ENCODE assay signal across 31 mouse cellular contexts in genomic region chrX:72009930-72010329, GRCm38 (mm10). TPM values are rescaled to one million over a fixed set of nuclear protein-coding genes. Genes with fewer than 3 reads are reported as not detected.
DNase-seq lines count a peak whose midpoint lies in the region; ATAC-seq and TF ChIP-seq lines count a peak whose summit lies in the region.
"Had no signal": no experiment of that assay in that cellular context is flagged by ENCODE, and none has a peak within 500 bp of the region (broad histone marks: within the 10 kb centered on the region; RNA-seq: fewer than 3 reads in every experiment).

No protein-coding gene starts in this region.

- H3K36me3 ChIP-seq in lung, embryonic 15.5 days, result no peaks in the 10 kb centered on the region
- H3K36me3 ChIP-seq: embryonic facial prominence, embryonic 10.5 days; embryonic facial prominence, embryonic 13.5 days; forebrain, embryonic 12.5 days; forebrain, embryonic 15.5 days; heart, embryonic 12.5 days; heart, embryonic 15.5 days; hindbrain, embryonic 10.5 days; hindbrain, embryonic 13.5 days had no signal

- H3K9ac ChIP-seq in lung, embryonic 15.5 days, result no peak overlapping the region
- H3K9ac ChIP-seq: embryonic facial prominence, embryonic 13.5 days; forebrain, embryonic 12.5 days; forebrain, embryonic 15.5 days; heart, embryonic 12.5 days; heart, embryonic 15.5 days; hindbrain, embryonic 13.5 days had no signal

- H3K4me3 ChIP-seq in lung, adult 2 months (replicated peaks; ENCODE audit: extremely low read depth, low read depth, low read length), result no peak overlapping the region
- H3K4me3 ChIP-seq in lung, embryonic 15.5 days, result no peak overlapping the region
- H3K4me3 ChIP-seq: embryonic facial prominence, embryonic 10.5 days; embryonic facial prominence, embryonic 13.5 days; erythroblast, embryonic 14.5 days; forebrain, embryonic 12.5 days; forebrain, embryonic 15.5 days; heart, embryonic 12.5 days; heart, embryonic 15.5 days; hindbrain, embryonic 10.5 days; hindbrain, embryonic 13.5 days had no signal

- no peak for TF ChIP-seq CTCF in lung, adult 2 months (IDR thresholded peaks at IDR 0.05; ENCODE audit: insufficient read depth, low read length)

- intact Hi-C loops in left cerebral cortex, postnatal 4 days (cut with DNase I), result no loop called here

- no peak for TF ChIP-seq POLR2A in lung, adult 2 months (IDR thresholded peaks at IDR 0.05; ENCODE audit: borderline replicate concordance, extremely low read depth, low read depth, low read length)

- peak; percentile 72 for ATAC-seq in lung, embryonic 15.5 days (ENCODE audit: borderline replicate concordance, extremely low read depth, low FRiP score, low TSS enrichment)
- ATAC-seq: activated CD4-positive, CD25-positive, alpha-beta regulatory T cell, adult 4 months; CD4-positive, CD25-positive, alpha-beta regulatory T cell, adult 4 months; forebrain, embryonic 15.5 days; hindbrain, embryonic 16.5 days had no signal

- peak overlapping the region; percentile 59 for H3K27ac ChIP-seq in lung, embryonic 15.5 days
- H3K27ac ChIP-seq: embryonic facial prominence, embryonic 10.5 days; embryonic facial prominence, embryonic 13.5 days; forebrain, embryonic 12.5 days; forebrain, embryonic 15.5 days; heart, embryonic 15.5 days; hindbrain, embryonic 10.5 days; hindbrain, embryonic 13.5 days had no signal

- no peak overlapping the region for H3K4me2 ChIP-seq in lung, embryonic 15.5 days
- H3K4me2 ChIP-seq: embryonic facial prominence, embryonic 13.5 days; forebrain, embryonic 12.5 days; forebrain, embryonic 15.5 days; heart, embryonic 12.5 days; heart, embryonic 15.5 days; hindbrain, embryonic 13.5 days had no signal

- H3K9me3 ChIP-seq in lung, embryonic 15.5 days, result no peaks in the 10 kb centered on the region
- H3K9me3 ChIP-seq: embryonic facial prominence, embryonic 10.5 days; embryonic facial prominence, embryonic 13.5 days; forebrain, embryonic 12.5 days; forebrain, embryonic 15.5 days; heart, embryonic 12.5 days; heart, embryonic 15.5 days; hindbrain, embryonic 10.5 days; hindbrain, embryonic 13.5 days had no signal

- DNase-seq in lung, adult 2 months, result peak; percentile 24
- DNase-seq in lung, postnatal 10 days, result peak; percentile 1
- no peak for DNase-seq in embryo, embryonic 9.5 days (ENCODE audit: extremely low spot score)
- DNase-seq in ovary, postnatal 36 days (ENCODE audit: low spot score), result no peak
- no peak for DNase-seq in left cerebral cortex, postnatal 4 days
- DNase-seq: adrenal gland, adult 8-10 months; adrenal gland, postnatal 36 days; cerebellum, adult 18-20 months; cerebellum, adult 9-10 months; cerebellum, postnatal 14 days; gastrocnemius, postnatal 25 days; heart, adult 18-20 months; heart, postnatal 10 days; heart, postnatal 36 days had no signal

- peaks cover 5% of the 10 kb centered on the region for H3K4me1 ChIP-seq in lung, adult 2 months (ENCODE audit: control insufficient read depth, insufficient read depth, low read length)
- no peaks in the 10 kb centered on the region for H3K4me1 ChIP-seq in lung, embryonic 15.5 days
- H3K4me1 ChIP-seq: embryonic facial prominence, embryonic 10.5 days; embryonic facial prominence, embryonic 13.5 days; forebrain, embryonic 12.5 days; forebrain, embryonic 15.5 days; heart, embryonic 12.5 days; heart, embryonic 15.5 days; hindbrain, embryonic 10.5 days; hindbrain, embryonic 13.5 days had no signal

- no peaks in the 10 kb centered on the region for H3K27me3 ChIP-seq in lung, embryonic 15.5 days
- H3K27me3 ChIP-seq: embryonic facial prominence, embryonic 13.5 days; forebrain, embryonic 12.5 days; forebrain, embryonic 15.5 days; heart, embryonic 15.5 days; hindbrain, embryonic 13.5 days had no signal

RNA-seq across cellular contexts. Expression of gene Cnga2, which starts 18.3 kb away (rescaled TPM):
- 0.53 and 0.87 TPM in 2 replicates for polyA plus RNA-seq in lung, adult 2 months (2012; rRNA removed)
- polyA plus RNA-seq in lung, embryonic 15.5 days (2015; fragmentation: Nextera tagmentation; extraction: Ambion mirVana), result 0.14 and 0.18 TPM in 2 replicates
- total RNA-seq in left cerebral cortex, postnatal 4 days (2021), result under 1 TPM; 0.32 to 0.44 TPM
- total RNA-seq: adrenal gland, postnatal 36 days; common myeloid progenitor, adult 5-6 weeks; gastrocnemius, adult 8-10 months; gastrocnemius, postnatal 25 days; heart, adult 18-20 months; heart, postnatal 36 days; MEL had no signal
- polyA plus RNA-seq: activated CD4-positive, CD25-positive, alpha-beta regulatory T cell, adult 4 months; C2C12; CD4-positive, CD25-positive, alpha-beta regulatory T cell, adult 4 months; embryonic facial prominence, embryonic 10.5 days; erythroblast, embryonic 14.5 days; heart, embryonic 12.5 days; hindbrain, embryonic 10.5 days had no signal

RNA-seq across cellular contexts. Expression of gene Fate1, which starts 37.1 kb away (rescaled TPM):
- polyA plus RNA-seq in lung, adult 2 months (2012; rRNA removed), result not detected in 2 replicates
- 0.16 and 0.36 TPM in 2 replicates for polyA plus RNA-seq in lung, embryonic 15.5 days (2015; fragmentation: Nextera tagmentation; extraction: Ambion mirVana)
- total RNA-seq in left cerebral cortex, postnatal 4 days (2021), result not detected
- total RNA-seq: adrenal gland, postnatal 36 days; common myeloid progenitor, adult 5-6 weeks; gastrocnemius, adult 8-10 months; gastrocnemius, postnatal 25 days; heart, adult 18-20 months; heart, postnatal 36 days; MEL had no signal
- polyA plus RNA-seq: activated CD4-positive, CD25-positive, alpha-beta regulatory T cell, adult 4 months; C2C12; CD4-positive, CD25-positive, alpha-beta regulatory T cell, adult 4 months; embryonic facial prominence, embryonic 10.5 days; embryonic facial prominence, embryonic 13.5 days; erythroblast, embryonic 14.5 days; forebrain, embryonic 12.5 days; forebrain, embryonic 15.5 days; heart, embryonic 12.5 days; heart, embryonic 15.5 days; hindbrain, embryonic 10.5 days; hindbrain, embryonic 13.5 days had no signal

RNA-seq across cellular contexts. Expression of gene Prrg3, which starts 47.5 kb away (rescaled TPM):
- polyA plus RNA-seq in lung, adult 2 months (2012; rRNA removed), result 21.3 and 29.2 TPM in 2 replicates
- polyA plus RNA-seq in lung, embryonic 15.5 days (2015; fragmentation: Nextera tagmentation; extraction: Ambion mirVana), result 22.6 and 25.3 TPM in 2 replicates
- total RNA-seq in left cerebral cortex, postnatal 4 days (2021), result 10 to 100 TPM; 28.3 to 33.4 TPM
- total RNA-seq: common myeloid progenitor, adult 5-6 weeks; MEL had no signal
- polyA plus RNA-seq: activated CD4-positive, CD25-positive, alpha-beta regulatory T cell, adult 4 months; C2C12; CD4-positive, CD25-positive, alpha-beta regulatory T cell, adult 4 months; erythroblast, embryonic 14.5 days had no signal

Comparison
In these comparisons a context has a peak if more than half of its experiments do, and no peak if none do; other contexts are left out.
1. DNase-seq: peak in lung, adult 2 months (single experiment) and lung, postnatal 10 days (single experiment); none in embryo, embryonic 9.5 days (single experiment), ovary, postnatal 36 days (single experiment) and left cerebral cortex, postnatal 4 days (single experiment).